Mouse (Mus musculus): ENCODE measurements around the gene Ttll5. TPM values are rescaled to one million over a fixed set of nuclear protein-coding genes. Genes with fewer than 3 reads are reported as not detected.
A peak's percentile ranks its signal among the peaks of the same experiment; 100 is the strongest.

Gene Ttll5
- total RNA-seq, 2 experiments from 2014 or later: 14.2 to 15.3 TPM

DNA sequence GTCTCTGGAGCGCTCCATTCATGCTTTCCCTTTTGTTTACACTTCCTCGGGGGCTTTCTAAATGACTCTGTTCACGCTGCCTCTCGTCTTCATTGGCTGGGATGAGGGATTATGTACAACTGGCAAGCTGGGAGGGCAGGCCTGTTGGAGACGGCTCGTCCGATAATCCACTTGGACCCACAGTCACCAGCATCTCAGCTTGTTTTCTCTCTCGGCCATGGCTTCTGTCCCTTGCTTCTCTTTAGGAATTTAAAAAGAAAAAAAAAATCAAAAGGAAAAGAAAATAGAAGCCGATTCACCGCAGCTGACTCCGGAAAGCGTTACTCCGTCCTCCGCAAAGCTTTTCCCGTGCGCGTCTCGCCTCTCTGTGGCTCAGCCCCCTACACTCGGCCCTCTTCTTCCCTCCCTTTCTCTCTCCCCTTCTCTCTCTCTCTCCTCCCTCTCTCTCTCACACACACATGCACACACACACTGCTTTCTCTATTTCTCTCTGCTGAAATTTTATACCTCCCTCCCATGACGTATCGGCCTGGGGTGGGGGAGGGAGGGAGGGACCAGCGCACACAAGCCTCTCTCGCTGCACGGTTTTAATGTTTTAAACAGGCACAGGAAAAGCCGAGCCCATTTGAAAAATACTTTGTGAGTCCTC is 254.2 kb downstream of the Ttll5 start, which contains the start of gene Tgfb3:
TSS of gene Tgfb3 (minus strand) at position 489 of the 649 bp plus-strand sequence.
- intact Hi-C loops (cut with DNase I): loop anchor here (1.0 to 5.0 kb wide), 6 partner anchors 54 to 332 kb away; partner anchors contain the start of gene Flvcr2
- DNase-seq: peak; percentile 73 to 74

DNA sequence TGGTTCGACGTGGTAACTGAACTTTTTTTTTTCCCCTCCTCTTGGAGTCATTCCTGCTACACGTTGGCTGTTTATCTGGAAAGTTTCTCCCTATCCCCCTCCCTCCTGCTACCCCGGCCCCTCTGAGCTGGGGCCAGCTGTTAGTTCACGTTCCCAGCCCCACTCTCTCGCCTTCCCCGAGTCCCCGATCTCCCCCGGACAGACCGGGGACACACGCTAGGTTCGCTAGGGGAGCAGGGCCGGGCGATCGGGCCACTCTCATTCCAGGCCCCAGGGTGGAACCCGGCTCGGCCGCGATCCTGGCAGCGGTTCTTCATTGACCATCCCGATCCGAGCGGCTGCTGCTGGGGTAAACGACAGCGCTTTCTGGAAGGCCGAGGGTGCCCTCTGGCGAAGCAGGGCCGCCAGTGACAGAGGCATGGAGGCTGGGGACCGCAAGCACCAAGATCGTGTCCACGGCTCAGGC is 254.8 kb downstream of the Ttll5 start:
- intact Hi-C loops (cut with DNase I): loop anchor here (1.0 to 5.0 kb wide), 6 partner anchors 54 to 332 kb away; partner anchors contain the start of gene Flvcr2
- peak; percentile 96 to 97 for DNase-seq

DNA sequence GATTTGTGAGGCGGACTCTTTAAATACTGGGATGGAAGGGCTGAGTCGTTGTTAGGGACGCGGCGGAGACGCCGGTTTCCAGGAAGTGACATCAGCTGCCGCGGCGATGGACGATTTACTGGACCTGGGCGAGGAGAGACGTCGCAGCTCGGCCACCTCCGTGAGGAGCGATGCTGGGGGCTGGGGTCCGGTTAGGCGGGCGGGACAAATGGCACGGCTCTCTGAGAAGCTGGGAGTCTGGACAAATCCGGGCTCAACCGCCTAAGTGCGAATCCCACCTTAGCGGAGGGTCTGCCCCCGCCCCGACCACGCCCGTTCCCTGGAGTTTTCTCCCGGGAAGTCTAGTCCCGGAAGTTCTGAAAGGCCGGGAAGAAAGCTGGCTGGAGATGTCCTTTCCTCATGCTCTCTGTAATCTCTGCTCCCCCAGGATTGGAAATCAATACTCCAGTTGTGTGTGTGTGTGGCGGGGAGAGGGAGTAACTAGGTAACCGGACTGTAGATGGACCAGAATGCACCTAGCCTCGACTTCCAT is 258.1 kb downstream of the Ttll5 start, which contains the start of gene Ift43:
TSS of gene Ift43 (plus strand) at position 61 of the 532 bp plus-strand sequence.
- intact Hi-C loops (cut with DNase I): no loop called here

DNA sequence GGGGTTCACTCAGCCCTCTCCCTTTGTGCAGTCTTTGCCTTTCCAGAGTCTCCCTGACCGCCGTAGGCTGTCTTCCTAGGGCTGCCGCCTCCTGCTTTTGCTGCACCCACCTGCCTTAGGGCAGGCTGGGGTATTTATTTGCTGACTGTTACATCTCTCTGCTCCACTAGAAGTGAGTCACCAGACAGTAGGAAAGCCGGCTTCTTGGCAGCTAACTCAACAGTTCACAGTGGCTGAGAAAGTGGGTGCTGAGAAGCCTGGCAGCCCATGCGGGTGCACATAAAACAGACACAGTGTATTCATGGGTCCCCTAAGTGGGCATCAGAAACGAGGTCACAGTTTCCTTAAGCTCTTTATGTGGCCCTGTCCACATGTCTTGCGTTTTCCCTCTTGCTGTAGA is 261.4 kb downstream of the Ttll5 start:
- DNase-seq: no peak
- intact Hi-C loops (cut with DNase I): no loop called here

More for the DNA sequence above, 258.1 kb downstream of the Ttll5 start, which contains the start of gene Ift43:
- DNase-seq: peak; percentile 90 to 92

DNA sequence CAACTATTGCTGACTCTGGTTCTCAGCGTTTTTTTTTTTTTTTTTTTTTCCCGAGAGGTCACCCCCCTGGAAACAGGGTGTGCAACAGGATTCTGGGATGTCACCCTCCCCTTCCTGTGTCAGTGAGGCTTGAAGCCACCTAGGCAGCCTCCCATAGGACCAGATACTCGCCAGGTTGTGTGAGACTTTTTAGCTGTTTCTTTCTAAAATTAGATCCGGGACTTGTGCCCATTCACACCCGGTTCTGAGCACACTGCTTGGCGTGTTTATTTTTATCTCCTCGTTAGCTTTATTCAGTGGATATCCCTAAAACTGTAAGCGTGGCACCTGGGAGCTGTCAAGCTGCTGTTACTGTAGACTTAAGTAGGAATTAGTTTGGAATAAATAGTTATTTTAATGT is 262.1 kb downstream of the Ttll5 start:
- DNase-seq: peak; percentile 54 to 57

DNA sequence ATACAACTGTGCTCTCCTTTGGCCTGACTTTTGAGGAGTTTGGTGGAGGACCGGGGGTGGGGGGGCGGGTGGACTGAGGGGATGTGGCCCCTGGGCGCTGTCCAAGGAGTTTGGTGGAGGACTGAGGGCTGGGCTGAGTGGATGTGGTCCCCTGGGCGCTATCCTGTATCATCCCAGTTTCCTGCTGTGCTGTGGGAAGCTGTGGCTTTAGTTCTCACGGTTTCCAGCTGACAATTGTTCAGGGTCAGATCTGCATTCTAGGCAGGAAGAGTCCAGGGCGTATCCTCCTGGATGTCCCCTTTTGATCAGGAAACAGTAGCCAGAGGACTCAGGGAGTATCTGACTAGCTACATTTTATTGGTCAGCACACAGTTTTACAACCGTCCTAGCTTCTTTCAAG is 263.6 kb downstream of the Ttll5 start:
- intact Hi-C loops (cut with DNase I): no loop called here
- peak; percentile 51 to 61 for DNase-seq

More for the DNA sequence above, 262.1 kb downstream of the Ttll5 start:
- intact Hi-C loops (cut with DNase I): no loop called here

DNA sequence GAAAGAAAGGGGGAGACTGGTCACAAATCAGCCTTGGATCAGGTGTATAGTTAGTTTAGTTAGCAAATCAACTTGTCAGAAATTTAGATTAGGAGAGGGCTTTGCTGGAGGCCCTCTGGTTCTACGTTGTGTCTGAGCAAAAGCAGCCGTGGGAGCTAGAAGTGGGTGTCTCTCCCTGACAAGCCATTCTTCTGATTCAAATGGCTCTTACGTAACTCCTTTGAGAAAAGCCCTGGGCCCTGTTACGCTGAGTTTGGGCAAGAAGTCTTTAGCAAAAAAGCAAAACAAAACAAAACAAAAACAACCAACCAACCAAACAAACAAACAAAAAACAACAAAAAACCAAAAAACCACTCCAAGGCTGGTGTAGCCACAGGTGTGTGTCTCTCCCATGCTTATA is 266.3 kb downstream of the Ttll5 start:
- DNase-seq: no peak
- intact Hi-C loops (cut with DNase I): no loop called here

DNA sequence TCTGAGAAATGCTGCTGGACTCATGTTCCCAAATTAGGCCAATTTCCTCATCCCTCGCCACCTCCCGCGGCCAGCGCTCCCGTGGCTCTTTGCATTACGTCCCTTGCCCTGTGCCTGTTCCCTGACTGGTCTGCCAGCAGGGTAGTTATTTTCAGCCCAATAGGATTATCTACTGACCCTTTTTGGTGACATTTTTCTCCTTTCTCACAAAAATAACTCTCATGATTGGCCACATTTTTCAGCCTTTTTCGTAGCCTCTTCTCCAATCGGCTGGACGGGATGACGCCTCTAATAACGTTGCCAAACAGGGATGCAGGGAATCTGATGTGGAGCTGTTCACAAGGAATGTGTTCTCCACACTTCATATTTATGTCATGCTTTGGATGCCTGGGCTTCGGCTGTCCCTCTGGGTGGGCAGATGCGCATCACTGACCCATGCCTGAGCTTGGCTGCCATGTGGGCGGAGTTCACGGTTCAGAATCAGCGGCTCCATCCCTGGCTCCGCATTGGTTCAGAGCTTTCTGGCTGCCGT is 267.2 kb downstream of the Ttll5 start:
- DNase-seq: peak; percentile 69 to 74
- intact Hi-C loops (cut with DNase I): no loop called here

DNA sequence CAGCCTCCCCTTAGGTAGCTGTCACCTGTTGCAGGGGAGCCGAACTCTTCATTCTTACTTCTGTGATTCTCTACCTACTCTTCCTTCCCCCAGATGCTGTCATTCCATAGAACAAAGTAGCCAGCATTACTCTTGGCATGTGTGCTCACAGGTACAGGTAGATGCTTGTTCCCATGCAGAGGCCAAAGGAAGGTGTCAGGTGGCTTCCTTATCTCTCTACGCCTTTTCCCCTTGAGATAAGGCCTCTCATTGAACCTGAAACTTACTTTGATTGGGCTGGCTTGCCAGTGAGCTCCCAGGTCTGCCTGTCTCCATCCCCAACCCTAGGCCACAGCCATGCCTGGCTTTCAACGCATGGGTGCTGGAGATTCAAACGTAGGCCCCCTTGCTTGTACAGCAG is 269.6 kb downstream of the Ttll5 start:
- DNase-seq: no peak
- intact Hi-C loops (cut with DNase I): no loop called here

DNA sequence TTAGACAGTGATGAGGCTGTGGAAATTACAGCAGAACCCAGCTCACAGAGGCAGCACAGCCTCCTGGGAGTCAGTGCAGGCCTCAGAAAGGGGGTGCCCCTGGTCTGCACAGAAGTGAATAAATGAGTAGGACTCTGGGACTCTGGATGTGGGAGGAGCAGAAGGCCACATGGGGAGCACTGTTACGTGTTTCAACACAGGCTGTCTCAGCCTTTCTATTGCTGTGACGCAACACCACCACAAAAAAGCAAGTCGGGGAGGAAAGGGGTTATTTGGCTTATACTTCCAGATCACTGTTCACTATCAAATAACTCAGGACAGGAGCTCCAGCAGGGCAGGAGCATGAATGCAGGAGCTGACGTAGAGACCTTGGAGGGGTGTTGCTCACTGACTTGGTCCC is 271.3 kb downstream of the Ttll5 start:
- no peak for DNase-seq
- intact Hi-C loops (cut with DNase I): no loop called here

DNA sequence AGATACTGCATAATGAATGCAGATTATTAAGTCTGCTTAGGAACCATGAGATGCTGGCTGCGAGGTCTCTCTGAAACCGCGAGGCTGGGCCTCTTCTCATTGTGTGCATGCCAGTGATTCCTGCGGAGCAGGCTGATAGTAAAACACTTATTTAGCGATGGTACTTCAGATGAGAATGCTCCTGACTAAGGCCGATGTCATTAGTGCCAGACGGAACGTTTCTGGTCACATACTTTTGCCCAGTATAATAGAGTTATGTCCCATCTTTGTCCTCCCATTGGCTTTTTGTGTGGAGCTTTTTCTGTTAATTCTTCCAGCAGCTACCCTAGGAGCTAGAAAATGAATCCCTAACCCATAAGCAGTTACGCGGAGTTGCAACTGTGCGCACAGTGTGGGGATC is 273.3 kb downstream of the Ttll5 start:
- DNase-seq: no peak
- intact Hi-C loops (cut with DNase I): no loop called here

DNA sequence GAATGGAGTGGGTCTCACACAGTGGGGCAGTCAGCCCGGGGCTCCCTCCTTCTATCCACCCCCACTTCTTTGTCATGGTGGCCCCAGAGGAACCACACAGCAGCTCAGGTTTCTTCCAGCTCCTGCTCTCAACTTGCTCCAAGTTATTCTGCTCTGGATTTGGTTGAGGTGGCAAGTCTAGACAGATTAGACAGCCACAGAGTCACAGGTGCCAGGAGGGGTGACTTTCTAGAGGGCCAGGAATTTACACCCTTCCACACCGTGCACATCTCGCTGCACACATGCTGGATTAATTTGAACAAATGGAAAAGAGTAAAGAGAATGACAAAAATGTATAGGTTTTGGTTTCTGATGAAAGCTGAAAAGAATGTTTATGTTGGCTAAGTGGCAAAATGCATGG is 276.3 kb downstream of the Ttll5 start:
- intact Hi-C loops (cut with DNase I): no loop called here
- no peak for DNase-seq

DNA sequence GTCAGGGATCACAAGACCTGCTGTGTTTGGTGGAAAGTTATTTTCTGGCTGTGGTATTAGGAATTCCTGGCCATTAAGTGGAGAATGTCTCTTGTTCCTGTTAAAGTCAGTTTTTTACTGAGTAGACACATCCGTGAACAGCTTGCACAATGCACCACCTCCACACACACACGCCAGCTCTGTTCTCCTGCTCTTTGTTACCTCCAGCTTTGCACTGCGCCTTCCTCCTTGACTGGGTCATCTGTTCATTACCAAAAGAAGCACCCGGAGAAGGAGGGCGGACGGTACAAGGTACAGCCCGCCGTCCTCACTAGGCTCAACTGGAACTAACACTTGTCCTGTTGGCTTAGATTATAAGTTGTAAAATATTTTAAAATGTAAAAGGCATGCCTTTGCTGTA is 278.2 kb downstream of the Ttll5 start:
- DNase-seq: no peak
- intact Hi-C loops (cut with DNase I): no loop called here

DNA sequence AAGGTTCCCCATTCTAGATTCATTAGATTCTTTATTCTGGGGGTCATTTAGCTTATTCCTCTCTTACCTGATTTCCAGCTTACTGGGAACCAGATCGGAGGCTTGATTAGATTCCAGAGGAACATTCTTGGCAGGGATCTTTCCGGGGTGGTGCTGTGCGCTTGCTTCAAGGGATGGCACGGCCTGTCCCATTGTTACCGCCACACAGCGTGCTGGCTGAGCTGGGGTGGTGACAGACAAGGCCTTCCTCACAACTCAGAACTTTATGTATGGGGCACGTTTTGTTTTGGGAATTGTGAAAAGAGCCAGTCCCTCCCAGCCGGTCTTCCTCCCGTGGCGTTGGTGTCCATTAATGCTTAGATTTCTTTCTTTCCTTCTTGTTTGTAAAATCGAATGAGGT is 278.9 kb downstream of the Ttll5 start:
- no peak for DNase-seq
- intact Hi-C loops (cut with DNase I): no loop called here

DNA sequence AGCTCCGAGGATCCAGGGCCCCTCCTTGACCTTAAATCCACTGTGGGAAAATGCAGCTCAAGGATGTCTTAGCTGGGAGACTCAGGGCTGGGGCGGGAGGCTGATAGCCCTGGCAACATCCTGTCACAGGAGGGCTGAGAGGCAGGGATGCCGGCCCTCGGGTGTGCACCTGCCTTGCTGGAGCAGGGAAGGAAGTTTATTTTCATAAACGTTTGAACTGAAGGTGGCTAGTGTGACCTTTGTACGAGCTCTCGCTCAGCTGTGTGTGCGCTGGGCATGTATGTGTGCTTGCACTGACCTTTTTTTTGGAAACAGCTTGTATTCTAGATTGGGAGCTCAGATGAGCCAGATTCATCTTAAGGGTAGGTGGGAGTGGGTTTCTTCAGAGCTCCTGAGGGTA is 279.4 kb downstream of the Ttll5 start:
- intact Hi-C loops (cut with DNase I): no loop called here
- no peak for DNase-seq

DNA sequence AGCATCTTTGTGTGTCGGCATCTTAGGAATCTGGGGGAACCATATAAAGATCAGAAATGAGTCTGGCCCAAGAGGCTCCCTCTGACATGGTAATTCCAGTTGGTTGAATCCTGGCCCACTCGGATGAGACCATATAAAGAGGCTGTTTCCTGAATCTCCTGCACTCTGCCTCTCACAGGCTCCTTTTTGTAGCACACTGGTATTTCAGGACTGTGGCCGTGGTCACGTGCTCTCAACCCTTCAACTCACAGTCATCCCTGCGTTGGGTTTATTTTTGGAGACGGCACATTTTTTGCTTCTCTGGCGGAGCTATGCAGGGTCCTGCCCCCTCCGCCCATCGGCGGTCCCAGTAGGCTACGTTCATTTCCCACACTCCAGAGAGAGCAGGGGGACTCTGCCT is 279.8 kb downstream of the Ttll5 start:
- DNase-seq: peak; percentile 74 to 76
- intact Hi-C loops (cut with DNase I): no loop called here

DNA sequence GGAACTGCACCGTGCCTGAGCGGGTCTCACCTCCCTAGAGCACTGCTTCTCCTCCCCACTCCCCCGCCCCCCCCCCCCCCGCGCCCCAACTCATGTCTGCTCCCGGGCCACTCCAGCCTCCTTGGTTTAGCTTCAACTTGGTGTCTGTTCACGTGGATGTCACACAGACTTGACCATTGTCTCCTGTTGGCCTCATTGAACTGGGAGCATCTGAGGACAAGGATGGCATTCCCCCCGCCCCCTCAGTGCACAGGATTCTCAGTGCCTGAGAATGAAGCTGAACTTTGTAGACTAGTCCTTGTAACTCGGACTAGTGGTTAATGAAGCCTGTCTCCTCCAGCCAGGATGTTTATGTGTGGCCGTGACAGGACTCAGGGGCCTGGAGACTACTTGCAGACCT is 281.1 kb downstream of the Ttll5 start:
- DNase-seq: no peak
- intact Hi-C loops (cut with DNase I): no loop called here

DNA sequence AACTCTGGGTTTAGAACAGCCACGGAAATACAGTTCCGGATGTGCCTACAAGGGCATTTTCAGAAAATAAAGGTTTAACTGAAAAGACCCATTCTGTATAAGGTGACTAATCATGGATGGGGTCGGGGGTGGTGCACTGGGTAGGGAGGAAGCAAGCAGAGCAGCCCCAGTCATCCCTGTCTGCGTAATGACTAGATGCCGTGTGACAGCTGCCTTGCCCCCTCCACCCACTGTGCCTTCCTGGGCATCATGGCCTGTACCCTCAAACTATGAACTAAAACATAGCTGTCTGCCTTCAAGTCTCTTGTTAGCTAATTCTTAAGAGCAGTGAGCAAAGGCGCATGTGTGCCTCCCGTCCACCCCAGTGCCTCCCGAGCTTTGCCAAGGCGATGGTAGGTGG is 281.6 kb downstream of the Ttll5 start:
- DNase-seq: no peak
- intact Hi-C loops (cut with DNase I): no loop called here

DNA sequence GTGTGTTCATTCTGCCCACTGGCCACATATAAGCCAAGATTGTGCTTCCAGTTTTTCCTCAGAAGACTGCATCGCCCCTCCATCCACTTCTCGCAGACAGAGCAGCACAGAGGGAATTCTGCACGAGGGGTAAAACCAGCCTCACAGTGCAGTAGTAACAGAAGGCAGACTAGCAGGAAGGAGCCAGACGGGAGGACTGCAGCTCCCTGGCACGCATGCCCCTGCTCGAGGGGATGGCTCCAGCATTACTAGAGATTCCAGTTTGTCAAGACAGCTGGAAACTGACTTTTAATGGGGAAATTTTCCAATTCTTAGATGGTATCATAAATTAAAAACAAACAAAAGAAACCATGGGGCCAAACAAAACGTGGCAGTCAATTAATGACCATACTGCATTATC is 283.2 kb downstream of the Ttll5 start:
- intact Hi-C loops (cut with DNase I): no loop called here
- no peak for DNase-seq

DNA sequence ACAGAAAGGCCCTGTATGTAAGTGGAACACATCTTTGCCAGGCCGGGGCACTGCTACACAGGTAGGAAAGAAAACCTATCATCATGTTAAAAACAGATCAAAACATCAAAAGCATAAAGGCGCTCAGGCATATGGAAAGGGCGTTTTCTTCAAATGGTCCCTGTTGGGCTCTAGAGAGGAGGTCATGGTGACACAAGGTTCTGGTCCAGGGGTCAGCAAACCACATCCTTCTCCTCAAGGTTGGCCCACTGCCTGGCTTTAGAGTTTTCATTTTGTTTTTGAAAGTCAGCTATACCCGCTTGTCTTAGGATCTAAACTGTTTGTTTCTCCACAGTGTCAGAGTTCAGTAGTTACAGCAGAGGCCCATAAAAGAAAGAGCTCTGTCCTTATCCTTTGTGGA is 285.1 kb downstream of the Ttll5 start:
- intact Hi-C loops (cut with DNase I): no loop called here
- DNase-seq: no peak

DNA sequence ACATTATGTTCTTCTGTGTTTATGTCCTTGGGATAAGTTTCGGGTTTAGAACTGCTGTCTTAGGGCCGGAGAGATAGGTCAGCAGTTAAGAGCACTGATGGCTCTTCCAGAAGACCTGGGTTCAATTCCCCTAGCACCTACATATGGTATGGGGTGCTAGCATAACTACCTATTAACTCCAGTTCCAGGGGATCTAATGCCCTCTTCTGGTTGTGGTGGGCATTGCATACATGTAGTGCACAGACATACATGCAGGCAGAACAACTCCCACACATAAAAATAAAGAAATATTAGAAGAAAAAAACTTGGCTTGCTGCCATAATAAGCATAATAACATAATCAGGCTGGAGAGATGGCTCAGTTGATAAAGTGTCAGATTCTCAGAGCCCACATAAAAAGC is 286.2 kb downstream of the Ttll5 start:
- peak in 1 of 2 experiments; percentile 64 for DNase-seq
- intact Hi-C loops (cut with DNase I): no loop called here
